Mouse (Mus musculus) intestine, embryonic 16.5 days (tissue): ENCODE measurements around the gene Tbcel. TPM values are rescaled to one million over a fixed set of nuclear protein-coding genes. Genes with fewer than 3 reads are reported as not detected.
A peak's percentile ranks its signal among the peaks of the same experiment; 100 is the strongest.

ENCODE experiments used
- ATAC-seq: fragments of 200-750 bp; cut with Nextera tagmentation; 2 replicates; pipeline ENCODE4 v1.8.0; 2017; ENCODE audit warnings: moderate TSS enrichment, moderate library complexity
- H3K27ac ChIP-seq: fragments of 300-500 bp; sonication (generic); 2 replicates; pipeline ENCODE4 v1.5.1; 2014; ENCODE audit warnings: mild to moderate bottlenecking, low read length
- H3K27me3 ChIP-seq: fragments of 300-500 bp; sonication (generic); replicated peaks from 2 replicates; pipeline ENCODE4 v1.6.1; 2014; ENCODE audit warnings: low read length, control low read depth, mixed read lengths; ENCODE audit not compliant: control insufficient read depth, insufficient read depth
- H3K36me3 ChIP-seq: fragments of 300-500 bp; sonication (generic); 2 replicates; pipeline ENCODE4 v1.6.1; 2014; ENCODE audit warnings: low read length, control low read depth; ENCODE audit not compliant: control insufficient read depth, insufficient read depth
- H3K4me1 ChIP-seq: fragments of 300-500 bp; sonication (generic); 2 replicates; pipeline ENCODE4 v1.6.1; 2014; ENCODE audit warnings: low read length, control low read depth, mixed read lengths; ENCODE audit not compliant: control insufficient read depth, insufficient read depth
- H3K4me2 ChIP-seq: fragments of 300-500 bp; sonication (generic); 2 replicates; pipeline ENCODE4 v1.6.1; 2014; ENCODE audit warnings: low read depth, low read length, control low read depth
- H3K4me3 ChIP-seq: fragments of 300-500 bp; sonication (generic); 2 replicates; pipeline ENCODE4 v1.5.1; 2014; ENCODE audit warnings: mild to moderate bottlenecking, low read length
- H3K9ac ChIP-seq: fragments of 300-500 bp; sonication (generic); 2 replicates; pipeline ENCODE4 v1.6.1; 2014; ENCODE audit warnings: low read depth, low read length
- H3K9me3 ChIP-seq: fragments of 300-500 bp; sonication (generic); 2 replicates; pipeline ENCODE4 v1.6.1; 2016; ENCODE audit warnings: low read length, control low read depth; ENCODE audit not compliant: control insufficient read depth
- WGBS: fragments of 180-500 bp; shearing (Covaris S2); extraction: QIAGEN DNeasy Blood & Tissue Kit; methylation state at CpG from one replicate; pipeline ENCODE4 v1.1.7; 2014; 5-methylcytosine and 5-hydroxymethylcytosine counted together
- polyA plus RNA-seq: library from polyadenylated mRNA; unstranded; fragments of >200 nt; fragmentation: Nextera tagmentation; extraction: Ambion mirVana; gene quantifications from 2 replicates; pipeline ENCODE4 v1.2.1, GENCODE M21; 2015

Gene Tbcel
- polyA plus RNA-seq, 1 experiment from 2014 or later, result 5.1 TPM

DNA sequence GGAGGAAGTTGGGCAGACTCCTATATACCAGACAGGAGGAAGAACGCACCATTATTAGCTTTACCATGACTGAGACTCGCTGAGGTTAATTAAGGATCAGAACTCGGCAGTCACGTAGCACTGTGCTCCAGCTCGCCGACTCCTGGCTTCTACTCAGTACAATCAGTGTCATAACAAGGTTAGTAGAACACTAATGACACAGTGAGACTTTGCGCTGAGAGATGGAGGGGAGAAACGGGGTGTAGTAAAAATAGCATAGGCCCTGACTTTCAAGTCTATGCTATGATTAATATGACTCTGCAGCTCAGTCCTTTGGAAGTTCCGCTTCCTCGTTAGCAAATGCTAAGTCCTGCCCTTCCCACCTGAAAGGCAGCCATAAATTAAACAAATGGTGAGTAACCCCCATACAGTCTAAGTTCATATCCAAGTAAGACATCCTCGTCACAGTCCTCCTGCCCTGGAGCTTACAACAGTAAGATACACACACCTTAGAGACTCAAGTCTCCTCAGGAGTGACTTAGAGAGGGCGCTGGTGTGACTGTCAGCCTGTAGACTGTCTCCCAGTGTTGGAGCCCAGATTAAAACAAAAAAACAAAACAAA lies 90.2 kb downstream of the Tbcel start:
- no peak overlapping the region for H3K4me2 ChIP-seq
- no peaks in the 10 kb centered on the region for H3K4me1 ChIP-seq
- H3K27me3 ChIP-seq, result no peaks in the 10 kb centered on the region
- peak; percentile 42; the same call in 1 of the 2 replicates for ATAC-seq
- no peak overlapping the region for H3K4me3 ChIP-seq
- H3K9ac ChIP-seq, result no peak overlapping the region
- WGBS, result 81% methylated on average over 12 of the region's 12 CpGs
- no peaks in the 10 kb centered on the region for H3K9me3 ChIP-seq
- no peaks in the 10 kb centered on the region for H3K36me3 ChIP-seq
- H3K27ac ChIP-seq, result no peak overlapping the region

DNA sequence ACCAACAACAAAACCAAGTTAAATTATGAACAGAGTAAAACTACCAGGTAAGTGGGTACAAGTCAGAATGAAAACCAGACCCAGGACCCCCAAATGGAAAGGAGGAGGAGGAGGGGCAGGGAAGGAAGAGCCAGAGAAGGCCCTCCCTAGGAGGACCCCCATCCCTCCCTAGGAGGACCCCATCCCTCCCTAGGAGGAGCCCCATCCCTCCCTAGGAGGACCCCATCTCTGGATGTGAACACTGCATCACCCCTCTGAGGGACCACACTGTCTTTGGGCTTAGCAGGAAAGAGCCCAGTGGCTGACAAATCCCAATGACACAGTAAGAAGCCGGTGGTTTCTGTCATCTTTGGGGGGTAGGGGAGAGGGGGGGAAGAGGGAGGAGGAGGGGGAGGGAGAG lies 92.4 kb downstream of the Tbcel start:
- H3K36me3 ChIP-seq, result peaks cover 3% of the 10 kb centered on the region; the same call in 1 of the 2 replicates
- no peak overlapping the region for H3K4me2 ChIP-seq
- no peaks in the 10 kb centered on the region for H3K9me3 ChIP-seq
- WGBS, result 15% methylated on average over 1 of the region's 1 CpGs
- ATAC-seq, result no peak
- no peak overlapping the region for H3K9ac ChIP-seq
- no peaks in the 10 kb centered on the region for H3K4me1 ChIP-seq
- no peak overlapping the region for H3K4me3 ChIP-seq
- H3K27ac ChIP-seq, result no peak overlapping the region
- H3K27me3 ChIP-seq, result no peaks in the 10 kb centered on the region

- Histone ChIP-seq H3K27ac (no peak overlapping the region), H3K9me3 (no peaks in the 10 kb centered on the region), H3K4me2 (no peak overlapping the region), H3K36me3 (peaks cover 3% of the 10 kb centered on the region; the same call in 1 of the 2 replicates), H3K4me3 (no peak overlapping the region), H3K27me3 (no peaks in the 10 kb centered on the region), H3K9ac (no peak overlapping the region), H3K4me1 (no peaks in the 10 kb centered on the region)
- WGBS, result 76% methylated on average over 12 of the region's 12 CpGs
- no peak for ATAC-seq
Observed at GRCm38 (mm10) chr9:42413345-42413744, 94.3 kb downstream of the Tbcel start.

GRCm38 (mm10) chr9:42411296-42411695 lies 96.3 kb downstream of the Tbcel start:
- H3K27ac ChIP-seq, result no peak overlapping the region
- peaks cover 3% of the 10 kb centered on the region; the same call in 1 of the 2 replicates for H3K36me3 ChIP-seq
- WGBS, result 83% methylated on average over 6 of the region's 6 CpGs

DNA sequence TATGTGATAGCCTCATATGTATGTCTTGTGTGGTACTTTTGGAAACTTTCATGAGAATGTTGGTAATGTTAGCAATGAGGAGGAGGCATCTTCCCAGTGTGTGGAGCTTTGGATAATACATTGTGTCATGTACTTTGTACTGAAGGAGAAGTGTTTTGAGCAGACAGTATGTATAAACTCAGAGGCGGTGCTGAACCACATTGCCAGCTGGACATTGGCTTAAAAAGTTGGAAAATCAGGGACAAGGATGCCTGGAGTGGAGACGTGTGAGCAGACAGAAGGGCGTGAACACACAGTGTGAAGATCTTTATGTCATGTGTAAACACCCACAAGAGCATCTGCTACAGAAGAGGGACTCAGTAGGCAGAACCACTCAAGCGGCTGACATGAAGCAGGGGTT lies 101.9 kb downstream of the Tbcel start:
- WGBS, result 66% methylated on average over 4 of the region's 4 CpGs
- H3K36me3 ChIP-seq, result no peaks in the 10 kb centered on the region
- no peaks in the 10 kb centered on the region for H3K27me3 ChIP-seq
- ATAC-seq, result no peak
- H3K4me3 ChIP-seq, result no peak overlapping the region
- H3K4me1 ChIP-seq, result no peaks in the 10 kb centered on the region
- H3K27ac ChIP-seq, result no peak overlapping the region
- H3K9me3 ChIP-seq, result no peaks in the 10 kb centered on the region
- no peak overlapping the region for H3K9ac ChIP-seq
- H3K4me2 ChIP-seq, result no peak overlapping the region

More at GRCm38 (mm10) chr9:42411296-42411695, 96.3 kb downstream of the Tbcel start:
- no peak overlapping the region for H3K4me2 ChIP-seq
- ATAC-seq, result no peak
- no peaks in the 10 kb centered on the region for H3K27me3 ChIP-seq
- H3K4me3 ChIP-seq, result no peak overlapping the region
- no peak overlapping the region for H3K9ac ChIP-seq
- no peaks in the 10 kb centered on the region for H3K9me3 ChIP-seq
- H3K4me1 ChIP-seq, result no peaks in the 10 kb centered on the region

DNA sequence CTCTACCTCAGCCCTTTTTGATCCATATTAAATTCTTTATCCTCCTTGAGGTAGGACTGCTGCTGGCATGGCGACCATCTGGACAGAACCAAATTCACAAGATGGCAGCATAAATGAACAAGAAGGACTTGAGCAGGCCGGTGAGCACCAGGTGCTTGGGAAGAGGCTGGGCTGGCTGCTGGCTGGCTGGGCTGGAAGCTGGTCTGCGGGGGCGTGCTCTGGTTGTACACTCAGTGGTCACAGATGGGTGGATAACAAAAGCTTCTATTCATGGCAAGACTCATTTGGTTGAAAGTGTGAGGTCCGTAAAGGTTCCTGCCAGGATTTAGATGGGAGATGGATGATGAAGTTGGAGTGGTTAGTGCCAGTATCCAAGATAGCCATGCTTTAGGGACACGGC lies 106.1 kb downstream of the Tbcel start:
- H3K27ac ChIP-seq, result no peak overlapping the region
- ATAC-seq, result no peak
- WGBS, result 85% methylated on average over 6 of the region's 6 CpGs

GRCm38 (mm10) chr9:42399829-42400228 lies 107.8 kb downstream of the Tbcel start, which contains the start of gene Tecta:
TSS of gene Tecta (minus strand) at chr9:42399929.
- Histone ChIP-seq H3K9ac (no peak within 1 kb of the TSS), H3K27me3 (no peaks in the 10 kb centered on the region), H3K27ac (no peak within 1 kb of the TSS), H3K36me3 (no peaks in the 10 kb centered on the region), H3K9me3 (no peaks in the 10 kb centered on the region), H3K4me3 (no peak within 1 kb of the TSS), H3K4me1 (no peaks in the 10 kb centered on the region), H3K4me2 (no peak within 1 kb of the TSS)
- WGBS, result 70% methylated on average over 6 of the region's 6 CpGs
- no peak for ATAC-seq

More for the DNA sequence above, 106.1 kb downstream of the Tbcel start:
- H3K36me3 ChIP-seq, result no peaks in the 10 kb centered on the region
- no peaks in the 10 kb centered on the region for H3K4me1 ChIP-seq
- no peak overlapping the region for H3K4me3 ChIP-seq
- H3K9ac ChIP-seq, result no peak overlapping the region
- no peaks in the 10 kb centered on the region for H3K9me3 ChIP-seq
- no peaks in the 10 kb centered on the region for H3K27me3 ChIP-seq
- no peak overlapping the region for H3K4me2 ChIP-seq

DNA sequence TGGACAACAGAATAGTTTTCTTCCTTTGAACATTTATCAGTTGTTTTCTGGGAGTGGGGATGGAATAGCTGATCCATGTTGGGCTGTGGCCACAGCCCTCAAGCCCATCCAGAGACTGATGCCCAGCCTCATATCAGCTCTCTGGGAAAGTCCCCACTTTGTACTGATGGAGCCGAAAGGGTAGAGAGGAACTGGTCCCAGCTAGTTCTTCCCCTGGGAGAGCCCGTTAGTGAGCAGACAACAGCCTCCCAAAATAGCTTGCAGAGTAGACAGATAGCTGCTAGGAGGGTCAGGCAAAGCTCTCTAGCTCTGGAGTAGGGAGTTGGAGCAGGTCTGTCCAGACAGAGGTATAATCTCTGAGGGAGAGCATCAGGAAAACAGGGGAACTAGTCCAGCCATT lies 111.5 kb downstream of the Tbcel start:
- no peaks in the 10 kb centered on the region for H3K4me1 ChIP-seq
- H3K36me3 ChIP-seq, result no peaks in the 10 kb centered on the region
- H3K9ac ChIP-seq, result no peak overlapping the region
- no peak overlapping the region for H3K4me3 ChIP-seq
- no peak overlapping the region for H3K4me2 ChIP-seq
- H3K27me3 ChIP-seq, result no peaks in the 10 kb centered on the region
- 67% methylated on average over 2 of the region's 2 CpGs for WGBS
- no peak overlapping the region for H3K27ac ChIP-seq
- no peaks in the 10 kb centered on the region for H3K9me3 ChIP-seq
- ATAC-seq, result no peak

- Histone ChIP-seq H3K4me3 (no peak overlapping the region), H3K9me3 (no peaks in the 10 kb centered on the region), H3K36me3 (no peaks in the 10 kb centered on the region), H3K4me1 (no peaks in the 10 kb centered on the region), H3K9ac (no peak overlapping the region), H3K27ac (no peak overlapping the region), H3K4me2 (no peak overlapping the region), H3K27me3 (no peaks in the 10 kb centered on the region)
- ATAC-seq, result no peak
- 84% methylated on average over 6 of the region's 6 CpGs for WGBS
Observed at GRCm38 (mm10) chr9:42394903-42395302, 112.7 kb downstream of the Tbcel start.

GRCm38 (mm10) chr9:42394321-42394720 lies 113.3 kb downstream of the Tbcel start:
- H3K27me3 ChIP-seq, result no peaks in the 10 kb centered on the region
- no peaks in the 10 kb centered on the region for H3K9me3 ChIP-seq
- H3K27ac ChIP-seq, result no peak overlapping the region
- H3K4me1 ChIP-seq, result no peaks in the 10 kb centered on the region
- 87% methylated on average over 8 of the region's 8 CpGs for WGBS
- no peak for ATAC-seq
- H3K36me3 ChIP-seq, result no peaks in the 10 kb centered on the region
- H3K9ac ChIP-seq, result no peak overlapping the region
- no peak overlapping the region for H3K4me2 ChIP-seq
- H3K4me3 ChIP-seq, result no peak overlapping the region
